Mouse (Mus musculus): Measurements from ENCODE around the gene Anks1.
"Not testable (repeated sequence)": the region's sequence is repeated elsewhere in the genome, so short reads cannot be mapped to it uniquely, and the experiment has no call there.

DNA sequence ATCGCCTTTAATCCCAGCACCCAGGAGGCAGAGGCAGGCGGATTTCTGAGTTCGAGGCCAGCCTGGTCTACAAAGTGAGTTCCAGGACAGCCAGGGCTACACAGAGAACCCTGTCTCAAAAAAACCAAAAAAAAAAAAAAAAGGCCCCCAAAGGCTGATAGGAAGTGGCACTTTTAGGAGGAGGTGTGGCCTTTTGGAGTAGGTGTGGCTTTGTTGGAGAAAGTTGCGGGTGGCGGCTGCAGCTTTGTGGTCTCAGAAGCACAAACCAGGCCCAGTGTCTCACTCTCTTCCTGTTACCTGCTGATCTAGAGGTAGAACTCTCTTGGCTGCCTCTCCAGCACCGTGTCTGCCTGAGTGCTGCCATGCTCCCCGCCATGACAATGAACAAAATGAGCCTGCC lies 54.0 kb downstream of the Anks1 start:
- not testable (repeated sequence) for TF ChIP-seq CTCF (IDR thresholded peaks at IDR 0.05; ENCODE audit: borderline replicate concordance, insufficient read depth, low read depth, low read length); POLR2A (IDR thresholded peaks at IDR 0.05; ENCODE audit: borderline replicate concordance, insufficient read depth, low read length)
